Mouse (Mus musculus): ENCODE results near the gene Zc3hav1l.

GRCm38 (mm10) chr6:38304981-38305380 is 5.9 kb upstream of the Zc3hav1l start:
- TF ChIP-seq GATA1 (IDR thresholded peaks at IDR 0.05; ENCODE audit: borderline replicate concordance, low read length) (no peak), FLI1 (IDR thresholded peaks at IDR 0.05; ENCODE audit: low read length) (no peak)

Measured in megakaryocyte, embryonic 14.5 days (primary cell).